Mouse (Mus musculus) CH12.LX (cell line): ENCODE results near the gene Pfdn4.

Experiments
- CHD1 ChIP-seq: IDR thresholded peaks from 2 replicates; pipeline ENCODE4 v1.6.1; 2012; ENCODE audit warnings: low read depth, low read length, improper control_type of control experiment, inconsistent platforms
- CHD2 ChIP-seq: IDR thresholded peaks from 2 replicates; pipeline ENCODE4 v1.6.1; 2011; ENCODE audit warnings: low read length, improper control_type of control experiment
- CTCF ChIP-seq, 2 experiments: IDR thresholded peaks in 1 of 2; conservative IDR thresholded peaks in 1 of 2; 2 replicates each; pipeline ENCODE4 v1.5.1; 2011 to 2012; ENCODE audit warnings: low read depth in 2 of 2, low read length in 2 of 2, improper control_type of control experiment in 1 of 2, inconsistent platforms in 1 of 2, mild to moderate bottlenecking in 1 of 2, moderate library complexity in 1 of 2
- E2F4 ChIP-seq: IDR thresholded peaks from 2 replicates; pipeline ENCODE4 v1.6.1; 2011; ENCODE audit warnings: low read depth, low read length, improper control_type of control experiment; ENCODE audit not compliant: insufficient replicate concordance
- GABPA ChIP-seq: IDR thresholded peaks from 2 replicates; pipeline ENCODE4 v1.6.1; 2012; ENCODE audit warnings: low read depth, low read length, improper control_type of control experiment, inconsistent platforms; ENCODE audit not compliant: insufficient replicate concordance
- MYC ChIP-seq: IDR thresholded peaks from 2 replicates; pipeline ENCODE4 v1.6.1; 2011; ENCODE audit warnings: low read depth, mild to moderate bottlenecking, improper control_type of control experiment, low read length
- POLR2A ChIP-seq: IDR thresholded peaks from 2 replicates; pipeline ENCODE4 v1.6.1; 2011; ENCODE audit warnings: low read depth, mild to moderate bottlenecking, improper control_type of control experiment, low read length
- POLR2AphosphoS2 ChIP-seq: IDR thresholded peaks from 2 replicates; pipeline ENCODE4 v1.6.1; 2011; ENCODE audit warnings: low read depth, low read length, improper control_type of control experiment
- RAD21 ChIP-seq: IDR thresholded peaks from 2 replicates; pipeline ENCODE4 v1.6.1; 2011; ENCODE audit warnings: low read depth, mild to moderate bottlenecking, low read length, improper control_type of control experiment, moderate library complexity
- RCOR1 ChIP-seq: conservative IDR thresholded peaks from 2 replicates; pipeline ENCODE4 v1.6.1; 2012; ENCODE audit warnings: low read depth, mild to moderate bottlenecking, inconsistent platforms, low read length, improper control_type of control experiment
- TCF12 ChIP-seq: IDR thresholded peaks from 2 replicates; pipeline ENCODE4 v1.6.1; 2014; ENCODE audit warnings: low read depth, mild to moderate bottlenecking, inconsistent platforms, low read length, improper control_type of control experiment

GRCm38 (mm10) chr2:170545745-170546144, 49.5 kb downstream of the Pfdn4 start:
- TF ChIP-seq CHD1 (no peak), RCOR1 (no peak), RAD21 (no peak), MYC (no peak), E2F4 (no peak), POLR2A (no peak), CTCF (conservative IDR thresholded peaks at IDR 0.05 in 1 of 2, IDR thresholded peaks at IDR 0.05 in 1 of 2; ENCODE audit: low read depth in 2 of 2, low read length in 2 of 2) (no peak), CHD2 (no peak), TCF12 (no peak), GABPA (no peak), POLR2AphosphoS2 (no peak)
